Mouse (Mus musculus): ENCODE results near the gene Gpr21.
A peak's percentile ranks its signal among the peaks of the same experiment; 100 is the strongest.
"Not testable (repeated sequence)": the region's sequence is repeated elsewhere in the genome, so short reads cannot be mapped to it uniquely, and the experiment has no call there.

The Gpr21 gene

GRCm38 (mm10) chr2:37516030-37516710 lies at the start of gene Gpr21:
TSS of gene Gpr21 (plus strand) at chr2:37516332.
- no peak for ATAC-seq (ENCODE audit: insufficient number of reproducible peaks, low FRiP score, low TSS enrichment)

DNA sequence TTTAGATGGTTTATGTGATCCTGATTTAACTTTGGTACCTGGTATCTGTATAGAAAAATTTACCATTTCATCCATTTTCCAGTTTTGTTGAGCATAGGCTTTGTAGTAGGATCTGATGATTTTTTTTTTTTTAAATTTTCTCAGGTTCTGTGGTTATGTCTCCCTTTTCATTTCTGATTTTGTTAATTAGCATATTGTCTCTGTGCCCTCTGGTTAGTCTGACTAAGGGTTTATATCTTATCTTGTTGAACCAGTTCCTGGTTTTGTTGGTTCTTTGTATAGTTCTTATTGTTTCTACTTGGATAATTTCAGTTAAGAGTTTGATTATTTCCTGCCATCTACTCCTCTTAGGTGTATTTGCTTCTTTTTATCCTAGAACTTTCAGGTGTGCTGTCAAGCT lies 36.6 kb upstream of the Gpr21 start:
- ATAC-seq (ENCODE audit: insufficient number of reproducible peaks, low FRiP score, low TSS enrichment) = no peak

DNA sequence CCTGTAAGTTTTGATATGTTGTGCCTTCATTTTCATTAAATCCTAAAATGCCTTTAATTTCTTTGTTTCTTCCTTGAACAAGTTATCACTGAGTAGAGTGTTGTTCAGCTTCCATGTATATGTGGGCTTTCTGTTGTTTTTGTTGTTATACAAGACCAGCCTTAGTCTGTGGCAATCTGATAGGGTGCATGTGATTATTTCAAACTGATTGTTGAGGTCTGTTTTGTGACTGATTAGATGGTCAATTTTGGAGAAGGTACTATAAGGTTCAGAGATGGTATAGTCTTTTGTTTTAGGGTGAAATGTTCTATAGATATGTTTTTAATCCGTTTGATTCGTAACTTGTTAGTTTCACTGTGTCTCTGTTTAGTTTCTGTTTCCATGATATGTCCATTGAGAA lies 36.1 kb upstream of the Gpr21 start:
- ATAC-seq (ENCODE audit: insufficient number of reproducible peaks, low FRiP score, low TSS enrichment) = no peak

- no peak for ATAC-seq (ENCODE audit: insufficient number of reproducible peaks, low FRiP score, low TSS enrichment)
Measured at GRCm38 (mm10) chr2:37484165-37484564, 32.0 kb upstream of the Gpr21 start.

DNA sequence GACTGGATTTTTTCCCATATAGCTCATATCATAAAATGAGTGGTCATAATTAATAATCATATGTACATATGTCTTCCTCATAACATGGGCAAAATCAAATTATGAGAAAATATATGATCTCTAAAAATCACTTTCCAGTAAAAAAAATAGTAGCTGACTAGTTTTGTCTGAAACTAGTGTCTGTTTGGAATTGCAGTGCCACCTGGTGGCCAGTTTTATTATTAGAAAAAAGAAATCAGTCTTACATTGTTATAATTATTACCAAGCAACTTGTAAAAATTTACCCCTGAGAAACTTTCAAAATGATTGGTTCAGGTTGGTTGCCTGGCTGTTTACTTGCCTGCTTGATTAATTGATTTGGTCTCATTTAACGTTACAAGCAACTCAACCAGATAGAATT lies 30.8 kb upstream of the Gpr21 start:
- no peak for ATAC-seq (ENCODE audit: insufficient number of reproducible peaks, low FRiP score, low TSS enrichment)

DNA sequence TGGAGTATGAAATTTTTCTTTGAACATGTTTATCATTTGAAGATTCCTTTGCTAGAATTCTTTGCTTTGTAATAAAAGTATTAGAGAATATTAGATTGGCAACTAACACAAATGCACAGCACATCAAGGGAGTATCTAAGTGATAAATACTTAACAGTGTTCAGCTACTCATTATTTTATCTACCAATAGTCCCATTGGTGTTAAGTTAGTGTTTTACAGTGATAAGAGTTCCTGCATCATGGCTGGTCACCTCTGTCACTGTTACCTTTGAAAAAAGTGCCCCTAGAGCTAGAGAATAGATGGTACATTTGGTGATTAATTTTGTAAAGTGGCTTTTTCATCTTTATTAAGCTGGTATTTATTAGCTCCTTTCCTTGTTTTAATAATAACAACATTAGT lies 29.7 kb upstream of the Gpr21 start:
- ATAC-seq (ENCODE audit: insufficient number of reproducible peaks, low FRiP score, low TSS enrichment) = no peak

DNA sequence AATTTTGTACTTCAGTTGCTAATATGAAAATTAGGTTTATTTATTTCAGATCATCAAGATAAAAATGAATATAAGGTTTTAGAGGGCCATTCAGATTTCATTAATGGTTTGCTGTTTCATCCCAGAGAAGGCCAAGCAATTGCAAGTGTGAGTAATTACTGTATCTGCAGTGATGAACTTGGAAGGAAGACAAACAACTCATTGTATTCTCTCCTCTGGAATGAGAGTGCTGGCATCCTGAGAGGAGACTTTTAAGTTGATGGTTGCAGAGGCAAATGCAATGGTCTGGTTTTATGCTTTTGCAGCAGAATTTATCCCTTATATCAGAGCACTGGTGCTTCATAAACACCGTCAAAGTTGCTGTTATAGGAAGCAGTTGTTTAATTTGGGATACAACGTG lies 27.2 kb upstream of the Gpr21 start:
- ATAC-seq (ENCODE audit: insufficient number of reproducible peaks, low FRiP score, low TSS enrichment) = no peak

DNA sequence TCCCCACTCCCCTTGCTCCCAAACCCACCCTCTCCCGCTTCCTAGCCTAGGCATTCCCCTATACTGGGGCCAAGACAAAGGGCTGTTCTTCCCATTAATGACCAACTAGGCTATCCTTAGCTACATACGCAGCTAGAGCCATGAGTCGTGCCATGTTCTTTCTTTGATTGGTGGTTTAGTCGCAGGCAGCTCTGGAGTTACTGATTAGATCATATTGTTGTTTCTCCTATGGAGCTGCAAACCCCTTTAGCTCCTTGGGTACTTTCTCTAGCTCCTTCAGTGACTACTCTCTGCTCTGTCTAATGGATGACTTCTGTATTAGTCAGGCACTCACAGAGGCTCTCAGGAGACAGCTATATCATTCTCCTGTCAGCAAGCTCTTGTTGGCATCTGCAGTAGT lies 18.8 kb upstream of the Gpr21 start:
- ATAC-seq (ENCODE audit: insufficient number of reproducible peaks, low FRiP score, low TSS enrichment) = no peak

- not testable (repeated sequence) for ATAC-seq (ENCODE audit: insufficient number of reproducible peaks, low FRiP score, low TSS enrichment)
Measured at GRCm38 (mm10) chr2:37505856-37506255, 10.3 kb upstream of the Gpr21 start.

GRCm38 (mm10) chr2:37511134-37511901 lies 4.8 kb upstream of the Gpr21 start:
- no peak for ATAC-seq (ENCODE audit: insufficient number of reproducible peaks, low FRiP score, low TSS enrichment)

GRCm38 (mm10) chr2:37516922-37517462 lies 860 bp downstream of the Gpr21 start:
- ATAC-seq (ENCODE audit: insufficient number of reproducible peaks, low FRiP score, low TSS enrichment) = peak; percentile 91

- ATAC-seq (ENCODE audit: insufficient number of reproducible peaks, low FRiP score, low TSS enrichment) = no peak
Measured at GRCm38 (mm10) chr2:37518561-37519285, 2.6 kb downstream of the Gpr21 start.

GRCm38 (mm10) chr2:37519286-37519640 lies 3.1 kb downstream of the Gpr21 start:
- no peak for ATAC-seq (ENCODE audit: insufficient number of reproducible peaks, low FRiP score, low TSS enrichment)

- ATAC-seq (ENCODE audit: insufficient number of reproducible peaks, low FRiP score, low TSS enrichment) = no peak
Measured at GRCm38 (mm10) chr2:37527587-37527986, 11.5 kb downstream of the Gpr21 start.

- no peak for ATAC-seq (ENCODE audit: insufficient number of reproducible peaks, low FRiP score, low TSS enrichment)
Measured at GRCm38 (mm10) chr2:37529397-37529796, 13.3 kb downstream of the Gpr21 start.

DNA sequence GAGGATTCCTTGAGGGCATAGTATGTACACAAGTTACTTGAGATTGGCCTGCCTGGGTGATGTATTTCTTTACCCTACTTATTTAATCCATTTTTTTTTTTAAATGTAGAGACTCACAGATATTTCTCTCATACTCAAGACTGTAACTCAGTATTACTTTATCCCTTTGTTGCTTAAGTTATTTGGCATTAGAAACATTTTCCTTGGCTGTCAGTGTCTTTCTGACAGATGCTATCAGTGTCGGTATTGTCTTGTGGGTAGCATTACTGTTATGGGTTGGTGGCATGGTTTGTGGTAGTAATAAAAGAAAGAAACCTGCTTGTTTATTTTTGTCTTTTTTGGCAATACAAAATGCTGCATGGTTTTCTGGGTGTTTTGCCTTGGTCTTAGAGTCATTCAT lies 14.6 kb downstream of the Gpr21 start:
- ATAC-seq (ENCODE audit: insufficient number of reproducible peaks, low FRiP score, low TSS enrichment) = no peak

DNA sequence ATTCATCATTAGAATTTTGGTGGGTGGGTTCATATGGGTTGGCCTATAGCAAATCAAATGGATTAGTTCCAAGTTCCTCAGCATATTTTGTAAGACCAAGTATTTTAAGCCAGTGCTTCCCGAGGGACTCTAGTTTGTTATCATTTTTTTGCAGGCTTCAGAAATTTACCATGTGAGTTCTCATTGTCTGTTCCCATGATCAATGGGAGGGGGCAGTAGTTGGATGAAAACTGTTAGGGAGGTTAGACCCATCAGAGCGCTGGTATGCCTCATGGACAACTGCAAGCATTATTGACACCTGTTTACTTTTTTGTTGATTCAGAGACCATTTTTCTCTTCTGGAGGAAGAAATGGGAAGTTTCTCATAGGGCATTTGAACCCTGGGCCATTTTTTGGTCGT lies 15.5 kb downstream of the Gpr21 start:
- ATAC-seq (ENCODE audit: insufficient number of reproducible peaks, low FRiP score, low TSS enrichment) = no peak

GRCm38 (mm10) chr2:37549346-37550012 lies 33.3 kb downstream of the Gpr21 start:
- peak; percentile 68; the same call in 1 of the 2 replicates for ATAC-seq (ENCODE audit: insufficient number of reproducible peaks, low FRiP score, low TSS enrichment)

GRCm38 (mm10) chr2:37556366-37556765 lies 40.2 kb downstream of the Gpr21 start:
- no peak for ATAC-seq (ENCODE audit: insufficient number of reproducible peaks, low FRiP score, low TSS enrichment)

DNA sequence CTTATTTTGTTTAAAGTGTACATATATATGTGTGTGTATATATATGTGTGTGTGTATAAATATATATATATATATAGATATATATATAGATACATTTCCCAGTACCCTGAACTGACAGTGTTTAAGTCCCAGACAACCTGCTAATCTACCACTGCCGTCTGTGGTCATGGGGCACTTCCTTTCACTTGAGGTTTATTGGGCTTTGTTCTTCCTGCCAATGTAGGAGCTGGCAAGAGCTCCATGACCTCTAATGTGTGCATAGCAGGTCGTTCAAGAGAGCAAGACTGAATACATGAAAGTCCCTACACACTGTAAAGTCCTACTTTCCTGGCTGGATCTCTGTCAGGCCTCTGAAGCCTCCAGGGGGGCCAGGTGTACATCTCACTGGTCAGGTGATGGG lies 49.4 kb downstream of the Gpr21 start:
- no peak for ATAC-seq (ENCODE audit: insufficient number of reproducible peaks, low FRiP score, low TSS enrichment)

DNA sequence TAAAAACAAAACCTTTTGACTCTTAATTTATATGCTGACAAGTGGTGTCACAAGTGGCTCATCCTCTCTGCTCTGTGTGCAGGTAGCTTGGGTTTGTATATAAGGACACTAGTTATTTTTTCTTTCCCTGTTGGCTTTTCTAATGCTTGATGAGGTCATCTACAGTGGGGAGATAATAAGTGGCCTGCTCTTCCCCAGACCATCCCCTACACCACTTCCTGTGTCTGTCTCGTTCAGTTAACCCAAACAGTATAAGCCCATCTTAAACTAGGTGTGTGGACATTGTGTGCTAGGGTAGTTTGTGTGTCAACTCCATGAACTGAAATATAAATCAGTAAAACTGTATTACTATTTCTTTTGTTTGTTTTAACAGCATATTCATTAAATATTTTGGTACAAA lies 49.9 kb downstream of the Gpr21 start:
- ATAC-seq (ENCODE audit: insufficient number of reproducible peaks, low FRiP score, low TSS enrichment) = no peak

All from cerebellum, adult (tissue).